Mouse (Mus musculus) natural killer cell, adult 2 months (primary cell): Measurements from ENCODE around the gene Olfm3.

Experiments used
- DNase-seq, 2 experiments: peaks; one replicate each; pipeline ENCODE4 v3.0.0; 2022; ENCODE audit warnings: low spot score in 2 of 2

Gene Olfm3

GRCm38 (mm10) chr3:114903924-114904438 is at the start of gene Olfm3:
Olfm3 (plus strand) TSS chr3:114904078.
- DNase-seq: no peak

- DNase-seq: peak in 1 of 2 experiments; percentile 6
Measured at GRCm38 (mm10) chr3:114889764-114890163, 14.1 kb upstream of the Olfm3 start.

GRCm38 (mm10) chr3:114904633-114905423 is 950 bp downstream of the Olfm3 start:
- DNase-seq: no peak

GRCm38 (mm10) chr3:114907537-114907936 is 3.7 kb downstream of the Olfm3 start:
- no peak for DNase-seq

- DNase-seq: no peak
Measured at GRCm38 (mm10) chr3:114908846-114909245, 5.0 kb downstream of the Olfm3 start.

GRCm38 (mm10) chr3:114920102-114920501 is 16.2 kb downstream of the Olfm3 start:
- no peak for DNase-seq

GRCm38 (mm10) chr3:114929605-114930004 is 25.7 kb downstream of the Olfm3 start:
- DNase-seq: no peak

- DNase-seq: no peak
Measured at GRCm38 (mm10) chr3:114930336-114930735, 26.5 kb downstream of the Olfm3 start.

- DNase-seq: no peak
Measured at GRCm38 (mm10) chr3:114930796-114931195, 26.9 kb downstream of the Olfm3 start.

- no peak for DNase-seq
Measured at GRCm38 (mm10) chr3:114932881-114933280, 29.0 kb downstream of the Olfm3 start.

- DNase-seq: no peak
Measured at GRCm38 (mm10) chr3:114954904-114955303, 51.0 kb downstream of the Olfm3 start.

GRCm38 (mm10) chr3:114959311-114959967 is 55.6 kb downstream of the Olfm3 start:
- DNase-seq: no peak

GRCm38 (mm10) chr3:114962316-114963083 is 58.6 kb downstream of the Olfm3 start:
- no peak for DNase-seq

- no peak for DNase-seq
Measured at GRCm38 (mm10) chr3:114971183-114971582, 67.3 kb downstream of the Olfm3 start.

GRCm38 (mm10) chr3:114972522-114972921 is 68.6 kb downstream of the Olfm3 start:
- no peak for DNase-seq

- DNase-seq: no peak
Measured at GRCm38 (mm10) chr3:114990828-114991227, 87.0 kb downstream of the Olfm3 start.

GRCm38 (mm10) chr3:114995956-114996355 is 92.1 kb downstream of the Olfm3 start:
- no peak for DNase-seq

GRCm38 (mm10) chr3:115027560-115027959 is 123.7 kb downstream of the Olfm3 start:
- DNase-seq: no peak

- no peak for DNase-seq
Measured at GRCm38 (mm10) chr3:115028046-115028445, 124.2 kb downstream of the Olfm3 start.

GRCm38 (mm10) chr3:115028611-115029010 is 124.7 kb downstream of the Olfm3 start:
- DNase-seq: no peak

- no peak for DNase-seq
Measured at GRCm38 (mm10) chr3:115049060-115049459, 145.2 kb downstream of the Olfm3 start.

- no peak for DNase-seq
Measured at GRCm38 (mm10) chr3:115064901-115065300, 161.0 kb downstream of the Olfm3 start.
